Mouse (Mus musculus) MEL-GATA-1-ER (cell line): ENCODE measurements around the gene Ralb.

ENCODE experiments used
- DNase-seq: peaks from one replicate; pipeline ENCODE4 v3.0.0-alpha.2; 2012; ENCODE audit warnings: low read depth; ENCODE audit errors: extremely low read depth

The Ralb gene

GRCm38 (mm10) chr1:119494024-119494711 lies 10.4 kb downstream of the Ralb start:
- no peak for DNase-seq

- DNase-seq: no peak
Observed at GRCm38 (mm10) chr1:119492505-119492904, 12.1 kb downstream of the Ralb start.

- DNase-seq: no peak
Observed at GRCm38 (mm10) chr1:119492097-119492496, 12.5 kb downstream of the Ralb start.

- DNase-seq: no peak
Observed at GRCm38 (mm10) chr1:119490765-119491164, 13.8 kb downstream of the Ralb start.

GRCm38 (mm10) chr1:119487917-119488590 lies 16.5 kb downstream of the Ralb start:
- no peak for DNase-seq

GRCm38 (mm10) chr1:119485825-119486224 lies 18.8 kb downstream of the Ralb start:
- DNase-seq: no peak

GRCm38 (mm10) chr1:119484457-119484856 lies 20.1 kb downstream of the Ralb start:
- DNase-seq: no peak

GRCm38 (mm10) chr1:119482891-119483290 lies 21.7 kb downstream of the Ralb start:
- no peak for DNase-seq

GRCm38 (mm10) chr1:119481205-119481932 lies 23.2 kb downstream of the Ralb start:
- DNase-seq: no peak

GRCm38 (mm10) chr1:119480678-119481077 lies 23.9 kb downstream of the Ralb start:
- no peak for DNase-seq

GRCm38 (mm10) chr1:119479641-119480040 lies 25.0 kb downstream of the Ralb start:
- no peak for DNase-seq

- DNase-seq: no peak
Observed at GRCm38 (mm10) chr1:119476905-119477353, 27.7 kb downstream of the Ralb start.

GRCm38 (mm10) chr1:119474671-119475070 lies 29.9 kb downstream of the Ralb start:
- DNase-seq: no peak

GRCm38 (mm10) chr1:119472648-119473047 lies 31.9 kb downstream of the Ralb start:
- DNase-seq: no peak

- DNase-seq: no peak
Observed at GRCm38 (mm10) chr1:119471793-119472396, 32.7 kb downstream of the Ralb start.

GRCm38 (mm10) chr1:119463386-119463785 lies 41.2 kb downstream of the Ralb start:
- DNase-seq: peak; percentile 44

GRCm38 (mm10) chr1:119460062-119460461 lies 44.5 kb downstream of the Ralb start:
- no peak for DNase-seq

GRCm38 (mm10) chr1:119457993-119458605 lies 46.5 kb downstream of the Ralb start:
- peak; percentile 24 for DNase-seq

GRCm38 (mm10) chr1:119457528-119457855 lies 47.1 kb downstream of the Ralb start:
- no peak for DNase-seq

GRCm38 (mm10) chr1:119456671-119457527 lies 47.7 kb downstream of the Ralb start:
- DNase-seq: no peak

- no peak for DNase-seq
Observed at GRCm38 (mm10) chr1:119453731-119454130, 50.9 kb downstream of the Ralb start.
